Mouse (Mus musculus) embryonic facial prominence, embryonic 10.5 days (tissue): ENCODE results near the gene Shroom2. TPM values are rescaled to one million over a fixed set of nuclear protein-coding genes. Genes with fewer than 3 reads are reported as not detected.
"Not testable (repeated sequence)": the region's sequence is repeated elsewhere in the genome, so short reads cannot be mapped to it uniquely, and the experiment has no call there.

ENCODE experiments used
- DNase-seq: peaks from one replicate; pipeline ENCODE4 v3.0.0-alpha.2; 2017; ENCODE audit warnings: low spot score
- H3K27ac ChIP-seq: fragments of 300-500 bp; sonication (generic); replicated peaks from 2 replicates; pipeline ENCODE4 v1.5.1; 2016; ENCODE audit warnings: mild to moderate bottlenecking
- H3K27me3 ChIP-seq: fragments of 300-500 bp; sonication (generic); replicated peaks from 2 replicates; pipeline ENCODE4 v1.6.1; 2016; ENCODE audit warnings: low read depth, mild to moderate bottlenecking; ENCODE audit not compliant: poor library complexity, severe bottlenecking
- H3K36me3 ChIP-seq: fragments of 300-500 bp; sonication (generic); replicated peaks from 2 replicates; pipeline ENCODE4 v1.6.1; 2016; ENCODE audit warnings: mild to moderate bottlenecking, moderate library complexity
- H3K4me1 ChIP-seq: fragments of 300-500 bp; sonication (generic); 2 replicates; pipeline ENCODE4 v1.6.1; 2016
- H3K4me3 ChIP-seq: fragments of 300-500 bp; sonication (generic); 2 replicates; pipeline ENCODE4 v1.5.1; 2016; ENCODE audit warnings: mild to moderate bottlenecking, moderate library complexity
- H3K9me3 ChIP-seq: fragments of 300-500 bp; sonication (generic); 2 replicates; pipeline ENCODE4 v1.6.1; 2016; ENCODE audit warnings: mild to moderate bottlenecking
- WGBS: fragments of 180-500 bp; shearing (Covaris S2); methylation state at CpG from one replicate; pipeline ENCODE4 v1.1.7; 2016; 5-methylcytosine and 5-hydroxymethylcytosine counted together
- polyA plus RNA-seq: library from polyadenylated mRNA; unstranded; fragments of >200 nt; fragmentation: Nextera tagmentation; extraction: Ambion mirVana; gene quantifications from 2 replicates; pipeline ENCODE4 v1.2.1, GENCODE M21; 2016

The Shroom2 gene
- polyA plus RNA-seq, 1 experiment from 2014 or later, result 5.1 TPM

DNA sequence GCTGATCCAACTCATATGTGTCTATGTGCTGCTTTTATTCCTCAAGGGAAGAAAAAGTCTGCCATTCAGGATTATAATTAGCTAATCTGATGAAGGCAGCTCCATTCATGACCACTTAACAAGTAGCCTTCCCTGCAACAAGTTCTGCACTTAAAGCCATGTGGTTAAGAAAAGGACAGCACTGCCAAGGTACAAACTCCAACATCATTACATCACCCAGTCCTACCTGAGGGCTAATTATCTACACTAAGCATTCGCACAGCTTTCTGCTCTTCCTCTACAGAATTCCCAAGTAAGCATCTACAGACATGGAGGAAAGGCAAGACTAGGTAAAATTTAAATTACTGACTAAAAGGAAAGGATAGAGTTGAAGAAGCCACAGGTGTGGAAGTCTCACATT is 13.4 kb downstream of the Shroom2 start:
- H3K9me3 ChIP-seq, result no peaks in the 10 kb centered on the region
- H3K4me1 ChIP-seq, result no peaks in the 10 kb centered on the region
- peaks cover 16% of the 10 kb centered on the region; the same call in 1 of the 2 replicates for H3K27me3 ChIP-seq
- no peak overlapping the region for H3K27ac ChIP-seq
- no peak for DNase-seq
- H3K4me3 ChIP-seq, result no peak overlapping the region
- 94% methylated on average over 1 of the region's 1 CpGs for WGBS
- H3K36me3 ChIP-seq, result no peaks in the 10 kb centered on the region

DNA sequence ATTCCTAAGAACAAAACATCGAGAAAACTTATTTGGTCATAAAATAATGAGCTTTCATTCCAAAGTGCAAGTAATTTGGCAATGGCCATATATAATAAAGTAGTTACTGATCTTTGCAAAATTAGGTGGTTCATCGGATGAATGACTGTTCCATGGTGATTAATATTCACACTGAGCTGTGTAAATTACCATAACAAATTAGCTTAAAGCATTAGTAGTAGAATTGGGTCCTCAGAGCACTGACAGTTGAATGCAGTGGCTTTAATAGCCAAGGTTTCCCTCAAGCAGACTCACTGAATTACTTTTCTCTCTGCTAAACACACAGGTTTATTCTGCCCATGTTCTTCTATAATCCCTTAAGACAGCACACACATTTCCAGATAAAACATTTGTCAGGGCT is 23.3 kb downstream of the Shroom2 start:
- H3K4me3 ChIP-seq, result no peak overlapping the region
- no peak for DNase-seq
- no peaks in the 10 kb centered on the region for H3K4me1 ChIP-seq
- H3K27me3 ChIP-seq, result peaks cover 88% of the 10 kb centered on the region
- WGBS, result 82% methylated on average over 2 of the region's 2 CpGs
- H3K27ac ChIP-seq, result no peak overlapping the region
- H3K36me3 ChIP-seq, result no peaks in the 10 kb centered on the region
- no peaks in the 10 kb centered on the region for H3K9me3 ChIP-seq

DNA sequence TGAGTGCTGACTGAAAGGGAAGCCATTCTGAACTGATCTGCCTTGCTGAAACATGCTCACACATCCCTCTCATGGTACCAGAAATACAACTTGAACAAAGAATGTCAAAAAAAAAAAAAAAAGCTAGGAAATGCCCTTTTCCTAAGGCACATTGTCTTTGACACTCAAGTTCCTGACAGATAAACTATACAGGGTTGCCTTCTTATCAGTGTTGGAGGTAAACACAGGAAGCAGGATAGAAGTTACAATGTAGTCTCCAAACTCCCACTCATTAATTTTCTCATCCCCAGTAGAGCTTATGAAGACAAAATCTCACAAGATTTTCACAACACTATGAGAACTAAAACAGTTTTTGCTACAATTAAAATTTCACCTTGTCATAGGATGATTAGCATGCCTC is 25.6 kb downstream of the Shroom2 start:
- Histone ChIP-seq H3K4me3 (no peak overlapping the region), H3K4me1 (no peaks in the 10 kb centered on the region), H3K9me3 (no peaks in the 10 kb centered on the region), H3K27ac (no peak overlapping the region), H3K36me3 (no peaks in the 10 kb centered on the region), H3K27me3 (peaks cover 96% of the 10 kb centered on the region)
- no peak for DNase-seq

DNA sequence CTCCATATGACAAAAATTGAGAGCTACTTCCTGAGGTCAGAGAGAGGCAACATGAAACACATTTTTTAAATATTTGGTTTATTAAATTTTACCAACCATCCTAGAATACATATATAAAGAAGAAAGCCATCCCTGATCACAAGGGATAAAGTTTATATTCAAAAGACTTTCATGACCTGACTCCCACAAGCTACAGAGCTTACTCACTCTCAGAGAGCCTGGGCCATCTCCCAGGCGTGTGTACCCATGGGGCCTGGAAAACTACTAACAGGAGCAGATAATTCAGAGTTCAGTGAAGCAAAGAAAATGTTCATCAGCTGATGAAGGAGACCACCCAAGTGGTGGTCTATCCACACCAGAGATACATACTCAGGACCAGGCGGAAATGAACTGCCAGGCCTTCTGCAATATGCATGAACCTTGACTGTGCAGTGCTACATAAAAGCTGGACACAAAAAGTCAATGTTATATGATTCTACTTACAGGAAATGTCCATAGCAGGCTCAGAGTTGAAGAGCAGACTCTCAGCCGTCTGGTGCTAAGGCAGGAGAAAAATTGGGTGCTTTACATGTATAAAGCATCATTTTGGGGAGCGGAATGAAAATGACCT is 30.4 kb downstream of the Shroom2 start:
- no peaks in the 10 kb centered on the region for H3K36me3 ChIP-seq

DNA sequence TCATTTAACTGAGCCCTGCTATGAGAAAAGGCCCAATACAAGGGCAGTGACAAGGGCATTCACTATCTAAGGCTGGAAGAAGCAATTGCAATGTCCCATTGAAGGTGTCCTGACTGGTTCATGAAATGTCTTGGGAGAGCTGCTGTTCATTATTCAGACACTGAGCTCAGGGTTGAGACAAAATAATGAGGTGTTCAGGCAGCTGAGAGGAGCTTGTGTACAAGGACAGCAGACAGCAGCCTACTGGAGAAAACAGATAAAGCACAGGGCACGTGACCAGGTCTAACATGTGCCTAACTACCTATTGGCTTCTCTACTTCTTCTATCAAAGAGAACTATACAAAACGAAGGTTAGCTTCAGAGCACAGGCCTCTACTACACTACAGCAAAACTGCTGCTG is 31.1 kb downstream of the Shroom2 start:
- Histone ChIP-seq H3K9me3 (no peaks in the 10 kb centered on the region), H3K4me3 (no peak overlapping the region), H3K4me1 (no peaks in the 10 kb centered on the region), H3K27ac (no peak overlapping the region), H3K27me3 (peaks cover 93% of the 10 kb centered on the region), H3K36me3 (no peaks in the 10 kb centered on the region)
- 76% methylated on average over 2 of the region's 2 CpGs for WGBS
- no peak for DNase-seq

More for the DNA sequence above, 30.4 kb downstream of the Shroom2 start:
- DNase-seq, result no peak
- peaks cover 96% of the 10 kb centered on the region for H3K27me3 ChIP-seq
- H3K9me3 ChIP-seq, result no peaks in the 10 kb centered on the region
- H3K27ac ChIP-seq, result no peak overlapping the region
- no peaks in the 10 kb centered on the region for H3K4me1 ChIP-seq
- 79% methylated on average over 4 of the region's 4 CpGs for WGBS
- H3K4me3 ChIP-seq, result no peak overlapping the region

DNA sequence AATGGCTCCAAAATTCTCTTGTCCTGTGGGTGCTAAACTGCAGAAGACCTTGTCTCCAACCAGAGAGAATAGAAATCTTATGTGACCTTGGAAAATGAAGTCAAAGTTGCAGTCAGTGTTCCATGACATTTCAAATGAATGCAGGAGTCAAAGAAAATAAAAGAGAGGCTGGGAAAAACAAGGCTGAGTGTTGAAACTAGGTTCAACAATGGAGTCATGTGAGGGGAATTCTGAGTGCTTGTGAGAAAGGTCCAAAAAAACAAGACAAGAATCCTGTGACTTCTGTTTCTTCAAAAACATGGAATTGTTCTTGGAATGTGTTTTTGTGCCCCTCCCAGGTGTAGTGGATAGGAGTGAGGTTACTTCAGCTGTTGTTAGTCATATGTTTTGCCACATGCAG is 34.0 kb downstream of the Shroom2 start:
- Histone ChIP-seq H3K4me1 (no peaks in the 10 kb centered on the region), H3K36me3 (no peaks in the 10 kb centered on the region), H3K27me3 (peaks cover 85% of the 10 kb centered on the region), H3K27ac (no peak overlapping the region), H3K9me3 (no peaks in the 10 kb centered on the region), H3K4me3 (no peak overlapping the region)
- no peak for DNase-seq

DNA sequence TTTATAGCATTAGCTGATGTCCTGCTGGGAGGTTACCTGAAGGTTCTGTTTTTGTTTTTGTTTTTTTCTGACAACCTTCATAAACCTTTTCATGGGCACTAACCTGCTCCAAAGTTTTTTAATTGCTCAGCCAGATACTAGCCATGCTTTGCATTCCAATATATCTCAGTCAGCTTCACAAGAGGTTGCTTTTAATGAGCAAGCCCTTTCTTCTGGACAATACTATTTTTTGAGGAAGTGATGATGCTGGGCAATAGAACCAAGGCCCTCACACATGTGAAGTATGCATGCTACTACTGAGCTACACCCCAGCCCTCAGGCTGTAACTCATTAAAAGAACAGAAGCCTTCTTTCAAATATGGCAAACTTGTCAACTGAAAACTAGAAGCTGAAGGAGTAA is 52.6 kb downstream of the Shroom2 start:
- Histone ChIP-seq H3K9me3 (no peaks in the 10 kb centered on the region), H3K4me3 (no peak overlapping the region), H3K36me3 (no peaks in the 10 kb centered on the region), H3K27ac (no peak overlapping the region), H3K27me3 (peaks cover 42% of the 10 kb centered on the region), H3K4me1 (no peaks in the 10 kb centered on the region)
- no peak for DNase-seq

DNA sequence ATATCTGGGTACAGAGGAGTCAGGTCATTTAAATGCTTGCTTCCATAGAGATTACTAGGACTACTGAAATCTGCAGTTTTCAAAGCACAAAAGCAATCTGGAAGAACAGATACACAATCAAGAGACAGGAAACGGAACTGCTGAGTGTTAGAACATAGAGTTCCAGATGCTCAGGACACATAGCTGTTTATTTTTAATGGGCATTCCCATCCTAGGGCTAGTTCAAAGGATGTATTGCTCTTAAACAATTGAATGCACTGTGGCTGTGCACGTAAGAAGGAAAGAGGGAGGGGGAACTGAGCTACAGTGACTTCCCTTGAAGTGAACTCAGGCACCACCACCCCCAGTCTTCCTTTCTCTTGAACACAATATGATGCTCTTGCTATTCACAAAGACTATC is 58.5 kb downstream of the Shroom2 start:
- DNase-seq, H3K9me3 ChIP-seq, H3K4me3 ChIP-seq, H3K36me3 ChIP-seq, H3K27ac ChIP-seq, H3K4me1 ChIP-seq: not testable (repeated sequence)
- 57% methylated on average over 2 of the region's 2 CpGs for WGBS
- H3K27me3 ChIP-seq, result peaks cover 47% of the 10 kb centered on the region

DNA sequence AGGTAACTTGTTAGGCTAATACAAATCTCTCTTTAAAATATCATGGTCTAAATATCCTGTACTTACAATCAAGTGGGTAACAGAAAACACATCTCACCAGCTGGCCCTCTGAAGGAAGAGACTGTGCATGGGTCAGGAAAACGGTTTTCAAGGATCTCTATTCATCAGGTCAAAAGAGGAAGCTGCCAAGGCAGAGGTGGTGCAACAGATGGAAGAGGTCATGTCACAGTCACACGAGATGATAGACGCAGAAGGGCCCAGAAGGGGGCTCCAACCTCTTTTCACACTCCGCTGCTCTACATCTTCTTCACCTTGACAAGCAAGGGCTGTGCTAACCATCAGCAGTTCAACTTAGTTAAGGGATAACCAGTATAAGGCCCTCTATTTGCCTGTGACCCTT is 60.9 kb downstream of the Shroom2 start:
- H3K4me1 ChIP-seq, result no peaks in the 10 kb centered on the region
- H3K36me3 ChIP-seq, result no peaks in the 10 kb centered on the region
- WGBS, result 49% methylated on average over 4 of the region's 4 CpGs
- H3K27ac ChIP-seq, result no peak overlapping the region
- H3K4me3 ChIP-seq, result no peak overlapping the region
- H3K27me3 ChIP-seq, result peaks cover 60% of the 10 kb centered on the region
- no peak for DNase-seq
- H3K9me3 ChIP-seq, result no peaks in the 10 kb centered on the region

DNA sequence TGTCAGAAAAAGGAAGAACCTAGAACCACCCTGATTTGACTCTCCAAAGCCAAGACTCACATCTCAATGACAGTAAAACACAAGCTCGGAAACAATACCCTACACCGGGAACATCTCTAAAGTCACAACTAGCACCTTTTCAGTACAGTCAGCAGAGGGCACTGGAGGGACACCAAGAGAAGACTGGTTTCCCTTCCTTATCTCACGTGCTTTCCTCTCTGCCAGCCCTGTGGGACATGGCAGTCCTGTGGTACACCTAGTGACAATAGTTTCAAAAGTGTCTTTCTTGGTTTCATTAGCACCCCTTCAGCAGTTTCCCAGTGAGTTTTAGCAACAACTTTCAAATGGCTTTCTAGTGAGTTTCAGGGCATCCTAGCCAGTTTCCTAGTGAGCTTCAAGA is 63.9 kb downstream of the Shroom2 start:
- 21% methylated on average over 3 of the region's 3 CpGs for WGBS
- Histone ChIP-seq H3K36me3 (no peaks in the 10 kb centered on the region), H3K27ac (no peak overlapping the region), H3K4me1 (no peaks in the 10 kb centered on the region), H3K9me3 (no peaks in the 10 kb centered on the region), H3K4me3 (no peak overlapping the region), H3K27me3 (peaks cover 89% of the 10 kb centered on the region)
- peak; percentile 13 for DNase-seq

DNA sequence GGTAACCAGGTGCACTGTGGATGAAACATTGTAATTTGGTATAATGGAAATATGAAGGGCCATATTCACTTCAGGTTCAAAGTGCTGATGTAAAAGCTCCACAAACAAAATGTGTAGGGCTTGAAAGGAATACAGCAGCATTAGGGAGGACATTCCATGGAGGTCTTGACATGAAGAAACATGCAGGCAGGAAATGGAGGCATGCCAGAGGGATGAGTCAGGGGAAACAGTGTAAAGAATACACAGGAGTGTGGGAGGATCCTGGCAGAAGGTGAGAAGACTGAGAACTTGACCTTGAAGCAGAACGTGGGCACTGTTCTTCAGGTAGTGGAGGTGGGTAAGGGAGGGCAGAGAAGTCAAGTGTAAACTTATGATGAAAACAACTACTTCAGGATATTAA is 65.6 kb downstream of the Shroom2 start:
- DNase-seq, result no peak
- no peak overlapping the region for H3K4me3 ChIP-seq
- H3K9me3 ChIP-seq, result no peaks in the 10 kb centered on the region
- H3K4me1 ChIP-seq, result no peaks in the 10 kb centered on the region
- no peaks in the 10 kb centered on the region for H3K36me3 ChIP-seq
- 75% methylated on average over 1 of the region's 1 CpGs for WGBS
- H3K27me3 ChIP-seq, result peaks cover 92% of the 10 kb centered on the region
- H3K27ac ChIP-seq, result no peak overlapping the region

DNA sequence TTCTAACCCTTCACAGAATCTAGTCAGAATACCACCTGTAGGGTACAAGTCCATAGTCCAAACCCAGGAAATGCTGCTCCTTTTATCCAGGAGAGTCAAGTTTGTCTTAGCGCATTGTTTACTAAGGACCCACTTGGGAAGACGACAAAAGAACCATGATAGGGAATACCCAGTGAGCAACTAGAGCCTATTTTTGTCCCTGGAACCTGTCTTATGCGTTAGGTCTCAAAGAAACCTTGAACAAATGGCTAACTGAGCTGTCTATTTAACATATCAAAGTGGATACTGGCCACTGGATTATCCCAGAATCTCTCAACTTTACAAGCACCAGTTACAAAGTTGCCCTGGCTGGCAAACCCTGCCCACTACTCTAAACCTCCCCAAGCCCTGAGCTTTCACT is 67.6 kb downstream of the Shroom2 start:
- no peak overlapping the region for H3K4me3 ChIP-seq
- H3K36me3 ChIP-seq, result no peaks in the 10 kb centered on the region
- H3K9me3 ChIP-seq, result no peaks in the 10 kb centered on the region
- no peaks in the 10 kb centered on the region for H3K4me1 ChIP-seq
- DNase-seq, result no peak
- peaks cover 91% of the 10 kb centered on the region for H3K27me3 ChIP-seq
- 77% methylated on average over 3 of the region's 3 CpGs for WGBS
- H3K27ac ChIP-seq, result no peak overlapping the region

DNA sequence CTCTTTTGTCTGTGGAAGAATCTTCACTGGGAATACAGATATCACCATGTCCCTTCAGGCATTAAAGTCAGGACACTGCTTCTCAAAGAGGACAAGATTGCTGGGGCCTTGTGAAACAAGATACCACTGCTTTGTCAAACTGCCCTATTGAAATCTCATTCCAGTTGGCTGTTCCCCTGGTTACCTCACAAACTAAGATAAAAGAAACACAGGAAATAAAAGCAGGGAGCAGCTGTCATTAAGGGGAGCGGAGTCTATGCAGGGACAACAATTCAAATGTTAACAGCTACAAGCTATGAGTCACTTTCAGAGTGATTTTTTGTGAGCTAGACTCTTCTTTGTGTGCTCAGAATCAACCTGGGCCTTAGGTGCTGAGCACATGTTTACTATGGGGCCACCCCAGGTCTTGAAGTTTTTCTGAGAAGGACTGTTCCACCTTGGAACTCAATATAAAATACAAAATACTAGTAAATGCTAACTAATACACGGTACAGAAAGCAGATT is 78.4 kb downstream of the Shroom2 start:
- Histone ChIP-seq H3K9me3 (no peaks in the 10 kb centered on the region), H3K4me3 (no peak overlapping the region), H3K4me1 (peaks cover 12% of the 10 kb centered on the region), H3K27ac (no peak overlapping the region), H3K27me3 (peaks cover 57% of the 10 kb centered on the region), H3K36me3 (no peaks in the 10 kb centered on the region)
- DNase-seq, result no peak
- WGBS, result 56% methylated on average over 2 of the region's 2 CpGs
